Mouse (Mus musculus) heart, adult 2 months (tissue): Measurements from ENCODE around the gene Fer.

Experiments used
- CTCF ChIP-seq: fragments of 200-600 bp; IDR thresholded peaks from 2 replicates; pipeline ENCODE4 v1.8.1; 2022; ENCODE audit warnings: antibody characterized with exemption, mild to moderate bottlenecking, moderate library complexity
- POLR2A ChIP-seq: fragments of 200-500 bp; IDR thresholded peaks from 2 replicates; pipeline ENCODE4 v1.6.1; 2011; ENCODE audit warnings: mild to moderate bottlenecking, low read depth, low read length, control low read depth; ENCODE audit not compliant: insufficient read depth

DNA sequence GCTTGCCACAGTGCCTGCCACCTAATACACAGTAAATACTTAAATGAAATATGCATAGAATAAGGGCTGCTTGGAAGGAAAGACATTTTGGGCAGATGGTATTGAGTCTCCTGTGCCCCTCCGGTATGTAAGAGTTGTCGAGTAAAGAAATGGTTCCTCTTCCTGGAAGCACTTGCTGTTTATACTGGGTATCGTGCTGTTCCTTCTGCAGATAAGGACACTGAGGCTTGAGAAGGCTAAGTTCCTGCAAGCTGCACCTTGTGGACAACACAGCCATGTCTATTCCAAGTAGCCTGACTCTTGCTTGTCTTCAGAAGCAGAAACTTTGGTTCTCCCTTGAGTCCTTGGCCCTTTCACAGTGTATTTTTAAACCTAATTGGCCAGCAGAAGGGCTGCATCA lies 156.0 kb downstream of the Fer start:
- TF ChIP-seq POLR2A (no peak), CTCF (no peak)
